In the genomic region with DNA sequence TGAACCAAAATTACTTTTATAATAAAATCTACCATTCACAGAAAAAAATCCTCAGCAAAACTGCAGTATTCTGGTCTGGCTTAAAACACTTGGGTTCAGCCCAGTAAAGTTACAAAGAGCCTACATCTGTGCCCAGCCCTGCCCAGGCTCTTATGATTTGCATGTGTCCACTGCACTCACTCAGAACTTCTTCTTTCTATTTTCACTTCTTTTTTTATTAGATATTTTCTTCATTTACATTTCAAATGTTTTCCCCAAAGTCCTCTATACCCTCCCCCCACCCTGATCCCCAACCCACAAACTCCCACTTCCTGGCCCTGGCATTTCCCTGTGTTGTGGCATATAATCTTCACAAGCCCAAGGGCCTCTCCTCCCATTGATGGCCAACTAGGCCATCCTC, we compare ENCODE assay signal across 24 mouse cellular contexts.
"Had no signal": no experiment of that assay in that cellular context is flagged by ENCODE, and none has a peak within 500 bp of the region (broad histone marks: within the 10 kb centered on the region; RNA-seq: fewer than 3 reads in every experiment).

No protein-coding gene starts in this region.

- H3K36me3 ChIP-seq: heart, embryonic 13.5 days; heart, embryonic 15.5 days; hindbrain, embryonic 13.5 days; hindbrain, embryonic 15.5 days; kidney, embryonic 15.5 days; limb, embryonic 10.5 days; limb, embryonic 12.5 days had no signal

- H3K27ac ChIP-seq: gastrocnemius, adult 2 months; heart, embryonic 13.5 days; heart, embryonic 15.5 days; hindbrain, embryonic 13.5 days; hindbrain, embryonic 15.5 days; hindbrain, postnatal 0 days; kidney, embryonic 15.5 days; kidney, postnatal 0 days; left cerebral cortex, adult 2 months; limb, embryonic 10.5 days; limb, embryonic 12.5 days had no signal

- H3K4me1 ChIP-seq: heart, embryonic 13.5 days; heart, embryonic 15.5 days; hindbrain, embryonic 13.5 days; hindbrain, embryonic 15.5 days; kidney, embryonic 15.5 days; limb, embryonic 10.5 days; limb, embryonic 12.5 days had no signal

- H3K9ac ChIP-seq: heart, embryonic 13.5 days; heart, embryonic 15.5 days; hindbrain, embryonic 13.5 days; hindbrain, embryonic 15.5 days; kidney, embryonic 15.5 days; limb, embryonic 12.5 days had no signal

- H3K4me3 ChIP-seq: gastrocnemius, adult 2 months; heart, embryonic 13.5 days; heart, embryonic 15.5 days; hindbrain, embryonic 13.5 days; hindbrain, embryonic 15.5 days; kidney, embryonic 15.5 days; left cerebral cortex, adult 2 months; limb, embryonic 10.5 days; limb, embryonic 12.5 days had no signal

- H3K9me3 ChIP-seq: heart, embryonic 13.5 days; heart, embryonic 15.5 days; hindbrain, embryonic 13.5 days; hindbrain, embryonic 15.5 days; kidney, embryonic 15.5 days; limb, embryonic 10.5 days; limb, embryonic 12.5 days had no signal

- H3K4me2 ChIP-seq: heart, embryonic 11.5 days; heart, embryonic 13.5 days; heart, embryonic 15.5 days; hindbrain, embryonic 13.5 days; hindbrain, embryonic 15.5 days; kidney, embryonic 15.5 days; limb, embryonic 12.5 days had no signal

- DNase-seq: gastrocnemius, adult 2 months; gastrocnemius, postnatal 10 days; gastrocnemius, postnatal 25 days; heart, adult 18-20 months; heart, postnatal 14 days; heart, postnatal 36 days; kidney, adult 11 months; kidney, adult 2 months; kidney, adult 9 months; kidney, postnatal 14 days; kidney, postnatal 36 days; layer of hippocampus, adult 9-11 months; layer of hippocampus, postnatal 36 days had no signal

- H3K27me3 ChIP-seq: heart, embryonic 13.5 days; heart, embryonic 15.5 days; hindbrain, embryonic 13.5 days; hindbrain, embryonic 15.5 days; kidney, embryonic 15.5 days; limb, embryonic 12.5 days had no signal
